Mouse (Mus musculus): ENCODE data around the gene 5031410I06Rik. TPM values are rescaled to one million over a fixed set of nuclear protein-coding genes. Genes with fewer than 3 reads are reported as not detected.

Gene 5031410I06Rik
- polyA plus RNA-seq, 2 experiments: not detected

Other genes starting within 250 kb of the 5031410I06Rik start
- not detected in 2 replicates for gene Gm21663, start 163.0 kb downstream of the 5031410I06Rik start, polyA plus RNA-seq (2012; rRNA removed)
- gene Gm21663, start 163.0 kb downstream of the 5031410I06Rik start, polyA plus RNA-seq (2014; fragmentation: Nextera tagmentation; extraction: Ambion mirVana): 0.19 TPM in 1 of 2 replicates, not detected in the other
- gene Gm21671, start 150.9 kb downstream of the 5031410I06Rik start, polyA plus RNA-seq (2012; rRNA removed): 0.03 TPM in 1 of 2 replicates, not detected in the other
- gene Gm21671, start 150.9 kb downstream of the 5031410I06Rik start, polyA plus RNA-seq (2014; fragmentation: Nextera tagmentation; extraction: Ambion mirVana): 0.12 TPM in 1 of 2 replicates, not detected in the other
- not detected in 2 replicates for gene Gm21680, start 132.7 kb downstream of the 5031410I06Rik start, polyA plus RNA-seq (2012; rRNA removed)
- gene Gm21680, start 132.7 kb downstream of the 5031410I06Rik start, polyA plus RNA-seq (2014; fragmentation: Nextera tagmentation; extraction: Ambion mirVana): 0.12 and 0.18 TPM in 2 replicates
- not detected in 2 replicates for gene Gm21698, start 116.7 kb downstream of the 5031410I06Rik start, polyA plus RNA-seq (2012; rRNA removed)
- 0.07 and 0.12 TPM in 2 replicates for gene Gm21698, start 116.7 kb downstream of the 5031410I06Rik start, polyA plus RNA-seq (2014; fragmentation: Nextera tagmentation; extraction: Ambion mirVana)
- gene Gm1979, start 100.6 kb downstream of the 5031410I06Rik start, polyA plus RNA-seq (2012; rRNA removed): not detected in 2 replicates
- 0.15 and 0.30 TPM in 2 replicates for gene Gm1979, start 100.6 kb downstream of the 5031410I06Rik start, polyA plus RNA-seq (2014; fragmentation: Nextera tagmentation; extraction: Ambion mirVana)
- not detected in 2 replicates for gene Gm5862, start 82.4 kb downstream of the 5031410I06Rik start, polyA plus RNA-seq (2012; rRNA removed)
- gene Gm5862, start 82.4 kb downstream of the 5031410I06Rik start, polyA plus RNA-seq (2014; fragmentation: Nextera tagmentation; extraction: Ambion mirVana): not detected in 2 replicates
- gene Speer4a, start 65.8 kb downstream of the 5031410I06Rik start, polyA plus RNA-seq (2012; rRNA removed): not detected in 2 replicates
- not detected in 2 replicates for gene Speer4a, start 65.8 kb downstream of the 5031410I06Rik start, polyA plus RNA-seq (2014; fragmentation: Nextera tagmentation; extraction: Ambion mirVana)
- gene Gm7347, start 46.8 kb downstream of the 5031410I06Rik start, polyA plus RNA-seq (2012; rRNA removed): not detected in 2 replicates
- 0.07 and 0.14 TPM in 2 replicates for gene Gm7347, start 46.8 kb downstream of the 5031410I06Rik start, polyA plus RNA-seq (2014; fragmentation: Nextera tagmentation; extraction: Ambion mirVana)
- gene Gm10471, start 16.1 kb downstream of the 5031410I06Rik start, polyA plus RNA-seq (2012; rRNA removed): not detected in 2 replicates
- 0.07 and 0.11 TPM in 2 replicates for gene Gm10471, start 16.1 kb downstream of the 5031410I06Rik start, polyA plus RNA-seq (2014; fragmentation: Nextera tagmentation; extraction: Ambion mirVana)
- gene Gm10220, start 16.1 kb upstream of the 5031410I06Rik start, polyA plus RNA-seq (2012; rRNA removed): not detected in 2 replicates
- gene Gm10220, start 16.1 kb upstream of the 5031410I06Rik start, polyA plus RNA-seq (2014; fragmentation: Nextera tagmentation; extraction: Ambion mirVana): 0.08 TPM in 1 of 2 replicates, not detected in the other
- 0.09 and 0.14 TPM in 2 replicates for gene Gm7361, start 152.3 kb upstream of the 5031410I06Rik start, polyA plus RNA-seq (2012; rRNA removed)
- gene Gm7361, start 152.3 kb upstream of the 5031410I06Rik start, polyA plus RNA-seq (2014; fragmentation: Nextera tagmentation; extraction: Ambion mirVana): 0.07 TPM in 1 of 2 replicates, not detected in the other

Measured in limb, embryonic 14.5 days (tissue).